ENCODE assay signal across 29 mouse cellular contexts in the genomic region with DNA sequence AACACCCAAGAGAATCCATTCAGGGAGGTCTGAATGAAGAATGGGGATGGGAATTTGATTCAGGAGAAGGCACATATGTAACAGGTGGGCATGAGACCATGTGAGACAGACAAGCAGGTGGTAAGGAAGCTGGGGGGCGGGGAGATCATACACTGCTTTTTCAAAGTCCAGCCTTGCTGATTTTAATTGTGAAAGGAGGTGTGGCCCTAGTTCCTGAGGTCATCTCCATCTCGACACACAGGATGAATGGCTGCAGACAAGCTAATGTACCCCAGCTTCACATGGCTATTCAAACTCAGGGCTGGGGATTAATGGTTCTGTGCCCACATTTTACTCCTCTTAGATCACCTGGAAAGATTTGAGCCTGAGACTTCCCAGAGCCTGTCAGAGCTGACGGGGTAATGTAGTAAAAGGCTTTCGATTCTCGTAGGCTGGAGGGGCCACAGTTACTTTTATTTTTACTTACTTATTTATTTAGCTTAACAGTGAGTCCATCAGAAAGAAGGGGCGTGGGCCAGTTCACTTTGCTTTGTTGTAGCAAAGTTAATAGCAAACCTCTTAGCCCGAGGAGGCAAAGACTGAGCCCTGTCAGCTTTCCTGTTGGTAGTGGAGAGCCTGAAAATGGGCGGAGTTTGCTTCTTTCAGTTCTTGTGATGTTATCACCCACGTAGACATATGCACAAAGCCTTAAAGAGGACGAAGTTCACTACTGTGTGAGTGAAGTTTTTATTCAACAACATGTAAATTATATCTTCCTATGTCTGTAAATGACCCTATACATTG.
DNase-seq lines count a peak whose midpoint lies in the region; ATAC-seq and TF ChIP-seq lines count a peak whose summit lies in the region.
"Had no signal": no experiment of that assay in that cellular context is flagged by ENCODE, and none has a peak within 500 bp of the region (broad histone marks: within the 10 kb centered on the region; RNA-seq: fewer than 3 reads in every experiment).

No protein-coding gene starts in this region.

- peak overlapping the region; percentile 25; the same call in 1 of the 2 replicates for H3K4me2 ChIP-seq in intestine, embryonic 14.5 days (ENCODE audit: low read length)
- H3K4me2 ChIP-seq in intestine, embryonic 15.5 days (replicated peaks), result peak overlapping the region; percentile 28
- H3K4me2 ChIP-seq in forebrain, embryonic 16.5 days (ENCODE audit: low read length), result no peak overlapping the region
- H3K4me2 ChIP-seq: embryonic facial prominence, embryonic 13.5 days; forebrain, embryonic 13.5 days; heart, embryonic 13.5 days; hindbrain, embryonic 14.5 days had no signal

- H3K36me3 ChIP-seq in intestine, embryonic 14.5 days (ENCODE audit: control insufficient read depth, insufficient read depth, low read length), result no peaks in the 10 kb centered on the region
- H3K36me3 ChIP-seq in intestine, embryonic 15.5 days, result no peaks in the 10 kb centered on the region
- H3K36me3 ChIP-seq in small intestine, adult 2 months (ENCODE audit: control insufficient read depth, insufficient read depth, low read length), result no peaks in the 10 kb centered on the region
- no peaks in the 10 kb centered on the region for H3K36me3 ChIP-seq in forebrain, embryonic 16.5 days (ENCODE audit: control insufficient read depth, insufficient read depth)
- H3K36me3 ChIP-seq: embryonic facial prominence, embryonic 10.5 days; embryonic facial prominence, embryonic 13.5 days; forebrain, embryonic 10.5 days; heart, embryonic 10.5 days; heart, embryonic 13.5 days had no signal

- H3K27me3 ChIP-seq in intestine, embryonic 14.5 days (replicated peaks; ENCODE audit: control insufficient read depth, insufficient read depth, low read length), result no peaks in the 10 kb centered on the region
- H3K27me3 ChIP-seq in intestine, embryonic 15.5 days (replicated peaks), result no peaks in the 10 kb centered on the region
- H3K27me3 ChIP-seq in small intestine, adult 2 months (ENCODE audit: control insufficient read depth, insufficient read depth, low read length), result no peaks in the 10 kb centered on the region
- no peaks in the 10 kb centered on the region for H3K27me3 ChIP-seq in forebrain, embryonic 16.5 days (replicated peaks; ENCODE audit: control insufficient read depth, insufficient read depth, low read length)
- H3K27me3 ChIP-seq: embryonic facial prominence, embryonic 13.5 days; forebrain, embryonic 13.5 days; heart, embryonic 13.5 days had no signal

- ATAC-seq in intestine, embryonic 14.5 days (replicated peaks; ENCODE audit: low FRiP score, low TSS enrichment, low read depth), result peak; percentile 50; the same call in 1 of the 2 replicates
- ATAC-seq in intestine, embryonic 15.5 days, result peak; percentile 90
- ATAC-seq in forebrain, embryonic 16.5 days, result no peak
- ATAC-seq: activated CD4-positive, CD25-positive, alpha-beta regulatory T cell, adult 4 months; forebrain, embryonic 13.5 days; forebrain, postnatal 0 days; hindbrain, postnatal 0 days had no signal

- no peak for DNase-seq in intestine, embryonic 14.5 days (ENCODE audit: low spot score)
- peak; percentile 52 for DNase-seq in yolk sac, embryonic 10.5 days (ENCODE audit: low spot score)
- no peak for DNase-seq in lung, postnatal 36 days
- DNase-seq: adrenal gland, adult 8-10 months; adrenal gland, postnatal 25 days; cerebellum, adult 11-12 months; cerebellum, adult 8-10 months; cerebellum, postnatal 10 days; cerebellum, postnatal 36 days; embryo, embryonic 11 days; forebrain, postnatal 0 days; gastrocnemius, adult 2 months; gastrocnemius, postnatal 14 days; heart, adult 18-20 months; heart, postnatal 14 days; heart, postnatal 4 days had no signal

- 29% methylated on average over 10 of the region's 10 CpGs for WGBS in intestine, embryonic 14.5 days
- 33% methylated on average over 10 of the region's 10 CpGs for WGBS in intestine, embryonic 15.5 days
- WGBS in small intestine, adult 2 months, result 20% methylated on average over 10 of the region's 10 CpGs
- 52% methylated on average over 10 of the region's 10 CpGs for WGBS in forebrain, embryonic 16.5 days

- no peak for TF ChIP-seq POLR2A in small intestine, adult 2 months (IDR thresholded peaks at IDR 0.05; ENCODE audit: low read depth, low read length)

- H3K27ac ChIP-seq in intestine, embryonic 14.5 days (ENCODE audit: low read depth), result no peak overlapping the region; the same call in 1 of the 2 replicates
- 0 out of 2 replicates have a peak overlapping the region, but pooled peaks have one; percentile 11 for H3K27ac ChIP-seq in intestine, embryonic 15.5 days
- no peak overlapping the region for H3K27ac ChIP-seq in small intestine, adult 2 months (ENCODE audit: insufficient read depth, low read depth, low read length)
- H3K27ac ChIP-seq in forebrain, embryonic 16.5 days (ENCODE audit: low read length), result no peak overlapping the region
- H3K27ac ChIP-seq: embryonic facial prominence, embryonic 10.5 days; embryonic facial prominence, embryonic 13.5 days; forebrain, embryonic 10.5 days; forebrain, embryonic 13.5 days; gastrocnemius, adult 2 months; heart, embryonic 10.5 days; heart, embryonic 13.5 days; hindbrain, embryonic 14.5 days; hindbrain, postnatal 0 days had no signal

- H3K9ac ChIP-seq in intestine, embryonic 14.5 days (ENCODE audit: low read length), result no peak overlapping the region
- no peak overlapping the region for H3K9ac ChIP-seq in intestine, embryonic 15.5 days
- no peak overlapping the region for H3K9ac ChIP-seq in forebrain, embryonic 16.5 days (replicated peaks; ENCODE audit: low read depth, low read length)
- H3K9ac ChIP-seq: embryonic facial prominence, embryonic 13.5 days; forebrain, embryonic 13.5 days; forebrain, postnatal 0 days; heart, embryonic 13.5 days; hindbrain, embryonic 14.5 days had no signal

- H3K4me1 ChIP-seq in intestine, embryonic 14.5 days (replicated peaks; ENCODE audit: control insufficient read depth, insufficient read depth, low read length), result peaks cover 9% of the 10 kb centered on the region; the same call in 1 of the 2 replicates
- no peaks in the 10 kb centered on the region for H3K4me1 ChIP-seq in intestine, embryonic 15.5 days (replicated peaks)
- no peaks in the 10 kb centered on the region for H3K4me1 ChIP-seq in small intestine, adult 2 months (ENCODE audit: control insufficient read depth, insufficient read depth, insufficient read length, low read length)
- no peaks in the 10 kb centered on the region for H3K4me1 ChIP-seq in forebrain, embryonic 16.5 days (replicated peaks; ENCODE audit: control insufficient read depth, insufficient read depth, low read length)
- H3K4me1 ChIP-seq: embryonic facial prominence, embryonic 10.5 days; embryonic facial prominence, embryonic 13.5 days; forebrain, embryonic 13.5 days; heart, embryonic 10.5 days; heart, embryonic 13.5 days had no signal

- H3K4me3 ChIP-seq in intestine, embryonic 14.5 days (ENCODE audit: low read depth, low read length), result no peak overlapping the region
- H3K4me3 ChIP-seq in intestine, embryonic 15.5 days (replicated peaks), result no peak overlapping the region
- H3K4me3 ChIP-seq in small intestine, adult 2 months (ENCODE audit: low read depth, low read length), result peak overlapping the region; percentile 6; the same call in 1 of the 2 replicates
- H3K4me3 ChIP-seq in forebrain, embryonic 16.5 days (replicated peaks; ENCODE audit: low read length), result no peak overlapping the region
- H3K4me3 ChIP-seq: embryonic facial prominence, embryonic 10.5 days; embryonic facial prominence, embryonic 13.5 days; erythroblast, embryonic 14.5 days; forebrain, embryonic 10.5 days; forebrain, embryonic 13.5 days; gastrocnemius, adult 2 months; heart, embryonic 10.5 days; heart, embryonic 13.5 days had no signal

- H3K9me3 ChIP-seq in intestine, embryonic 14.5 days (ENCODE audit: control insufficient read depth, low read length), result no peaks in the 10 kb centered on the region
- H3K9me3 ChIP-seq in intestine, embryonic 15.5 days, result no peaks in the 10 kb centered on the region
- no peaks in the 10 kb centered on the region for H3K9me3 ChIP-seq in forebrain, embryonic 16.5 days (ENCODE audit: control insufficient read depth, low read length)
- H3K9me3 ChIP-seq: embryonic facial prominence, embryonic 10.5 days; embryonic facial prominence, embryonic 13.5 days; forebrain, embryonic 10.5 days; forebrain, embryonic 13.5 days; heart, embryonic 10.5 days; heart, embryonic 13.5 days had no signal

- TF ChIP-seq CTCF in small intestine, adult 2 months (IDR thresholded peaks at IDR 0.05; ENCODE audit: extremely low read depth, insufficient read length, insufficient replicate concordance, low read depth, low read length), result no peak
